Mouse (Mus musculus): ENCODE results near the gene Gm6370. TPM values are rescaled to one million over a fixed set of nuclear protein-coding genes. Genes with fewer than 3 reads are reported as not detected.
"Not testable (repeated sequence)": the region's sequence is repeated elsewhere in the genome, so short reads cannot be mapped to it uniquely, and the experiment has no call there.

The Gm6370 gene
- not detected in 2 replicates for polyA plus RNA-seq (2016; fragmentation: Nextera tagmentation; extraction: Ambion mirVana)

DNA sequence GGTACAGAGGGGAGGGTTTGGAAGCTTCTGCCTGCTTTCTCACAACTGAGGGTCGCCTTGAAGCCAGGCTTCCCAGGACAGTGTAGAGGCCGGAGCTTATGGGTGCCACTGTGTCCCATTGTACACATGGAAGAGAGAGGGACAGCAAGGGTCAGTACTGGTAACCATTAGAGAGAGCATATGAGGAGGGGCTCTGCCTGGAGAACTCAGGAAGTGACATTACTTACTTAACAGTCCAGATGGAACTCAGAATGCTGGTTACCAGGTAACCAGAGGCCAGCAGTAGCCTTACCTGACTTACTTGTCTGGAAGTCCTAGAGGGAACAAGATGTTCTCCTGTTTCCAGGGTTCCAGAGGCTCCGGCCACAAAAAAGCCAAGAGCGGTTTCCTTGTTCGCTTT lies at the start of gene Gm6370:
Gene Gm6370 (plus strand): TSS at position 301 of the 400 bp plus-strand sequence.
- no CpG with 5 or more reads among the region's 5 CpGs for WGBS
- not testable (repeated sequence) for H3K36me3 ChIP-seq (replicated peaks); H3K4me1 ChIP-seq; H3K4me3 ChIP-seq; H3K9me3 ChIP-seq; H3K27ac ChIP-seq; DNase-seq (ENCODE audit: extremely low spot score, low spot score); H3K27me3 ChIP-seq (ENCODE audit: poor library complexity, severe bottlenecking)

DNA sequence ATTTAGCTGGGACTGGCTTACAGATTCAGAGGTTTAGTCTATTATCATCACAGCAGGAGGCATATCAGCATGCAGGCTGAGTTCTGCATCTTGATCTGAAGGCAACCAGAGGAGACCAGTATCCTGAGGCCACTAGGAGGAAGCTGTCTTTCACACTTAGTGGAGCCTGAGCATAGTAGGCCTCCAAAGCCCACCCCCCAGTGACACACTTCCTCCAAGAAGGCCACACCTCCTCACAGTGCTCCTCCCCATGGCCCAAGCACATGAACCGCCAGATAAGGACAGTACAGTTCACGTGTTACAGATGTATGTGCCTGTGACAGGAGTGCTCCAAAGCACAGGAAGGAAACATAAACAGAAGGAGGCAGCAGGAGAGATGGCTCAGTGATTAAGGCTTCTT lies 48.4 kb upstream of the Gm6370 start:
- no peak overlapping the region for H3K27ac ChIP-seq
- H3K27me3 ChIP-seq (ENCODE audit: poor library complexity, severe bottlenecking): no peaks in the 10 kb centered on the region
- H3K4me3 ChIP-seq: no peak overlapping the region
- 91% methylated on average over 2 of the region's 2 CpGs for WGBS
- H3K36me3 ChIP-seq (replicated peaks): peaks cover 65% of the 10 kb centered on the region
- DNase-seq (ENCODE audit: extremely low spot score, low spot score): no peak
- no peaks in the 10 kb centered on the region for H3K4me1 ChIP-seq
- H3K9me3 ChIP-seq: peaks cover 5% of the 10 kb centered on the region; the same call in 1 of the 2 replicates

DNA sequence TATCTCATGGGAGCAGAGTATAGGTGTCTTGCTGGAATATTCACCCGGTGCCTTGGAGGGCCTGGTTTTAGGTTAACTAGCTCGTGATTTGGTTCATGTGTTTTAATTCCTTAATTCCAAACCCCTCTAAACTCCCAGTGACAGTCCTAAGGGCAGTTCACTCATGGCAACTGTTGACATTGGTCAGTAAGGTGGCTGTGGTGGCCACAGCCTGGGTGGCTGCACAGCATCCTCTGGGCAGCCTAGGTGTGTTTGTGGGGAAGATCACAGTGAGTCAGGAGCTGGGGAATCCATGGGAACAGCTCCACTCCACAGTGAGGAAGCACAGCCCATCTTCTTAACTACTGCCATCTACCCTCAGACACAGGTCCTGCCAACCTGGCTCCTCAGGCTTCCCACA lies 44.5 kb upstream of the Gm6370 start:
- DNase-seq (ENCODE audit: extremely low spot score, low spot score): no peak
- whole genome bisulfite sequencing: 91% methylated on average over 2 of the region's 2 CpGs
- no peak overlapping the region for H3K27ac ChIP-seq
- no peaks in the 10 kb centered on the region for H3K27me3 ChIP-seq (ENCODE audit: poor library complexity, severe bottlenecking)
- no peak overlapping the region for H3K4me3 ChIP-seq
- H3K36me3 ChIP-seq (replicated peaks): peaks cover 31% of the 10 kb centered on the region
- no peaks in the 10 kb centered on the region for H3K9me3 ChIP-seq
- H3K4me1 ChIP-seq: no peaks in the 10 kb centered on the region

DNA sequence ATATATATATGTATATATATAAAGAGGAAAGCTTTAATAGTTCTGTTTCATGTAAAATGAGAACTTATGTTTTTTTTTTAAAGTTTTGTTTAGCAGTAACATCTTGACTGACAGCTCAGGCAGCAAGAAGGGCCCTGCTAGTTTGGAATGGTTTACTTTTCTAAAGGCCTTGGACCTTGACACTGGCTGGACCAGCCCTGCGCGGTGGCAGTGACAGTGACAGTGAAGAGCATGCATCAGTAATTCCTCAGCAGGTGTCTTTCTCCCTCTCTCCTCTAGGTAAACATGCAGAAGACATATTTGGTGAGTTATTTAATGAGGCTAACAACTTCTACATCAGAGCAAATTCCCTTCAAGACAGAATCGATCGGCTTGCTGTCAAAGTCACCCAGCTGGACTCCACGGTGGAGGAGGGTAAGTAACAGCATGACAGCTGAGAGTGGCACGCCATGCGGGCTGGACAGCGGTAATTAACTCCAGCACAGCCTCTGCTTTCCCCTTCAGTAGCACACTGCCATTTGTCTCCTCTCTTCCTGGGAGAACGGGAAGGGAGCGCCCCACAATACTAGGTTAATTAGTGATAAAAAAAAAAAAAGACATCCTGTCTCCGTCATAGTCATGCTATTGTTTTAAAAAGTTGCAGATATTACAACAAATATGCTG lies 39.4 kb upstream of the Gm6370 start:
- peaks cover 38% of the 10 kb centered on the region for H3K36me3 ChIP-seq (replicated peaks)

DNA sequence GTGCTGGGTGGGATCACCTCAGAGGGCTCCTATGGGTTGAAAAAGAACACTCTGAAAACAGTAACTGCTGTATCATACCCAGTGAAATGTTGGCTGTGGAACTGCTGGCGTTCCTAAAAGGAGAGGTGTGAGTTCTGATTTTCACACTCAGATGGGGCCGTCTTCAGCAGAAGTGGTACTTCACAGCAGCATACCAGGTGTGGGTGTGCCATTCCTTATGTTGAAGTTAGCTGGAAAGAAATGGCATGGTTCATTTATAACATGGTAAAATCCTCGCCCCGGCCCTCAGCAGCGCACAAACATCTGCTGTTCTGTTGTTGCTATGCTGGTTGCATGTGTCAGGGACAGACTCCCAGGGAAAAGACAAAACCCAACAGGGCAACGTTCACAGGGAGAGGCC lies 37.6 kb upstream of the Gm6370 start:
- Histone ChIP-seq H3K27ac (no peak overlapping the region), H3K27me3 (ENCODE audit: poor library complexity, severe bottlenecking) (no peaks in the 10 kb centered on the region), H3K4me1 (no peaks in the 10 kb centered on the region), H3K9me3 (no peaks in the 10 kb centered on the region), H3K36me3 (replicated peaks) (peaks cover 40% of the 10 kb centered on the region), H3K4me3 (no peak overlapping the region)
- DNase-seq (ENCODE audit: extremely low spot score, low spot score): no peak
- 96% methylated on average over 6 of the region's 6 CpGs for WGBS

More for the DNA sequence above, 39.4 kb upstream of the Gm6370 start:
- no peak overlapping the region for H3K27ac ChIP-seq
- WGBS: 76% methylated on average over 11 of the region's 11 CpGs
- no peak for DNase-seq (ENCODE audit: extremely low spot score, low spot score)
- H3K9me3 ChIP-seq: no peaks in the 10 kb centered on the region
- H3K4me3 ChIP-seq: no peak overlapping the region
- H3K27me3 ChIP-seq (ENCODE audit: poor library complexity, severe bottlenecking): no peaks in the 10 kb centered on the region
- no peaks in the 10 kb centered on the region for H3K4me1 ChIP-seq

DNA sequence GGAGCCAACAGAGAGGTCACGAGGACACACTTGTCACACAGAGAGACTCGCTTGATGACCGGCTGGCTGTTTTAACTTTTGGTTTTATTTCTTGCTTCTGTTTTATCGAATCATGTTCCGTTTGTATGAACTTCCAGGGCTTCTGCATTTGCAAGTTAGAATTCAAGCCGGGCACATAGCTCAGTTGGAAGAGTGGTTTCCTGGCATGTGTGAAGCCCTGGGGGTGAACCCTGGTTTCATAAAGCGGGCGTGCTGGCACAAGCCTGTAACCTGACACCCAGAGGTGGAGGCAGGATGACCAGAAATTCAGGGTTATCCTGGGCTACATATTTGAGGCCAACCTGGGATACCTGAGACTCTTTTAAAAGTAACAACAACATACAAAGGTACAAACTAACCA lies 29.6 kb upstream of the Gm6370 start:
- Histone ChIP-seq H3K36me3 (replicated peaks) (peaks cover 49% of the 10 kb centered on the region), H3K27ac (no peak overlapping the region), H3K9me3 (no peaks in the 10 kb centered on the region), H3K4me1 (no peaks in the 10 kb centered on the region), H3K27me3 (ENCODE audit: poor library complexity, severe bottlenecking) (no peaks in the 10 kb centered on the region), H3K4me3 (no peak overlapping the region)
- 88% methylated on average over 8 of the region's 8 CpGs for WGBS
- DNase-seq (ENCODE audit: extremely low spot score, low spot score): no peak

DNA sequence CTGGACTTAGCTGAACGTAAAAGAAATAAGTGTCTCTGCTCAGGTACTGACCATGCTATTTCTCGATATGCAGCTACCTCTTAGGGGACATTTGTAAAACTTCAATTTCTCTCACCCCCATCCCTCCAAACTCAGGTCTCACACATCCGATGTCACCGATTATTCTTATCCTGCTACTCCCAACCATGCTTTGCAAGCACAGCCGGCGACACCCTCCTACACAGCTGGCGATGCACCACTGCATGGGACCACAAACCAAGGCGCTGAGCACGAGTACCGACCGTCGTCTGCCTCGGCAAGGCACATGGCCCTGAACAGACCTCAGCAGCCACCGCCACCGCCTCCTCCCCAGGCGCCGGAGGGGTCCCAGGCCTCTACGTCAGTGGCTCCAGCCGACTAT lies 24.5 kb upstream of the Gm6370 start:
- no peak for DNase-seq (ENCODE audit: extremely low spot score, low spot score)
- Histone ChIP-seq H3K27ac (no peak overlapping the region), H3K4me3 (no peak overlapping the region), H3K27me3 (ENCODE audit: poor library complexity, severe bottlenecking) (no peaks in the 10 kb centered on the region), H3K9me3 (no peaks in the 10 kb centered on the region), H3K4me1 (no peaks in the 10 kb centered on the region), H3K36me3 (replicated peaks) (peaks cover 39% of the 10 kb centered on the region)
- WGBS: 95% methylated on average over 19 of the region's 19 CpGs

DNA sequence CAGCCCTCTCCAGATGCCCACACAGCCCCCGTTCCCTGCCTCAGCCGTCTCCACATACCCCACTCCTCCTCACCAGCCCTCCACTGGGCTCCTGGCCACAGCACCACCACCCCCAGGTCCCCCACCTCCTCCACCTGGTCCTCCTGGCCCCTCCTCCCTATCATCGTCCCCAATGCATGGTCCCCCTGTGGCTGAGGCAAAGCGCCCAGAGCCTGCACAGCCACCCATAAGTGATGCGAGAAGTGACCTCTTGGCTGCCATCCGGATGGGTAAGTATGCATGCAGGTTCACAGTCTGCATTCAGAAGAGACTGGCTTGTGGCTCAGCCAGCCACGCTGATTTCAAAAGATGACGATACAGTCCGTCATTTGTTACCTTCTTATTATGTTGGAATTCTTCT lies 22.9 kb upstream of the Gm6370 start:
- Histone ChIP-seq H3K4me1 (no peaks in the 10 kb centered on the region), H3K36me3 (replicated peaks) (peaks cover 32% of the 10 kb centered on the region), H3K9me3 (no peaks in the 10 kb centered on the region), H3K27ac (no peak overlapping the region), H3K27me3 (ENCODE audit: poor library complexity, severe bottlenecking) (no peaks in the 10 kb centered on the region), H3K4me3 (no peak overlapping the region)
- no peak for DNase-seq (ENCODE audit: extremely low spot score, low spot score)
- WGBS: 93% methylated on average over 9 of the region's 9 CpGs

DNA sequence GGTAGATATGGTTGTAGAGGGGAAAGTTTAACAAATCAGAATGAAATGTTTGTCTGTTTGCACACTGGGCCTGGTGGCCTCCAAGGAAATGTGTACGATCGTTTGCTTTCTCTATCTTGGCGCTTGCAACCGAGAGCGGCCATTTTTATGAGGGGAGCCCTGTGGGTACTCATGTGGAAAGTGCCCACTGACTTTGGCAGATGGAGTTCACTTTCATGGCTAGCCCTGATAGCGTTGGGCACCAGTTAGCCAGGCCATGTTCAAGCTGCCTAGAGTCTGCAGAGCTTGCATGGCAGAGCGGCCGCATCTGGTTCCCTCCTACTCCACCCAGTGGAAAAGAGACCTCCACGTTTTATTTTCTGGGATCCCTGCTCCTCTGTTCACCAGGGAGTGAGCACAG lies 20.3 kb upstream of the Gm6370 start:
- Histone ChIP-seq H3K9me3 (no peaks in the 10 kb centered on the region), H3K27ac (no peak overlapping the region), H3K27me3 (ENCODE audit: poor library complexity, severe bottlenecking) (no peaks in the 10 kb centered on the region), H3K4me1 (no peaks in the 10 kb centered on the region), H3K36me3 (replicated peaks) (peaks cover 32% of the 10 kb centered on the region), H3K4me3 (no peak overlapping the region)
- WGBS: 91% methylated on average over 9 of the region's 9 CpGs
- DNase-seq (ENCODE audit: extremely low spot score, low spot score): no peak

DNA sequence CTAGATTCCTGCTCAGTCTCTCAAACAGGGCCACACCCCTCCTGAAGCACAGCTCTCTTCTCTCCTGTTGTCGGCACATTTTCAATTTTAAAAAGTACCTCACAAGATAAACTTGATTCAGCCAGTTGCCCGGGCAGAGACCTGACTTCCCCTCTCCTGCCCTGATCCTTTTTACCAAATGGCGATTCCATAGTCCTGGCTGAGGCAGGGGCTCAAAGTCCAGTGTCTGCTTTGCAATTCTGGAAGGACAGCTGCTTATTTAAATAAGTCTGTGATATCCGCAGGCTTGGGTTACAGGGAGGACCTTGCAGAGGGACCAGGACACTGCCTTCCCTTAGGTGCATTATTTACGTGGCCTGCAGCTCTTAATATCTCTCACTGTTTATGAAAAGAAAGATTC lies 19.9 kb upstream of the Gm6370 start:
- H3K27ac ChIP-seq: no peak overlapping the region
- no peaks in the 10 kb centered on the region for H3K4me1 ChIP-seq
- H3K4me3 ChIP-seq: no peak overlapping the region
- peaks cover 29% of the 10 kb centered on the region for H3K36me3 ChIP-seq (replicated peaks)
- WGBS: 97% methylated on average over 5 of the region's 5 CpGs
- no peaks in the 10 kb centered on the region for H3K9me3 ChIP-seq
- DNase-seq (ENCODE audit: extremely low spot score, low spot score): no peak
- H3K27me3 ChIP-seq (ENCODE audit: poor library complexity, severe bottlenecking): no peaks in the 10 kb centered on the region

DNA sequence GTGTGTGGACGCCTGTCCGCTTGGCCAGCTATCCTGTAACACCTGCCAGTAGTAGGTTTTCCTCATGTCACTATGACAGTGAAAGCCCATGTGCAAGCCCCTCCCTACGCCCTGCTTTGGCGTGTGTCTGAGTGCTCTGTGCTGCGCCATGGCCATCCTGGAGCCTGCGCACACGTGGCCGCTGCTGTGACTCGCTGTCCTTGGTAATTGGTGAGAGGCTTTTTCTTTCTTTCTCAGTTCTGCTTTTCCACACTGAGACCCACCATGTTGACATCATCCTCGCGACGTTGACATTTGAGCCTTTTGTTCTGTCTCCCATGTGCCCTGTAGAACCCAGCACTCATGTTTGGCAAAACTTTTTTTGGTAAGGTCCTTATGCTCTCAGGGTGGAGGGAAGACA lies 19.3 kb upstream of the Gm6370 start:
- Histone ChIP-seq H3K4me1 (no peaks in the 10 kb centered on the region), H3K4me3 (no peak overlapping the region), H3K27me3 (ENCODE audit: poor library complexity, severe bottlenecking) (no peaks in the 10 kb centered on the region), H3K36me3 (replicated peaks) (peaks cover 25% of the 10 kb centered on the region), H3K27ac (no peak overlapping the region), H3K9me3 (no peaks in the 10 kb centered on the region)
- no peak for DNase-seq (ENCODE audit: extremely low spot score, low spot score)
- 94% methylated on average over 12 of the region's 12 CpGs for WGBS

DNA sequence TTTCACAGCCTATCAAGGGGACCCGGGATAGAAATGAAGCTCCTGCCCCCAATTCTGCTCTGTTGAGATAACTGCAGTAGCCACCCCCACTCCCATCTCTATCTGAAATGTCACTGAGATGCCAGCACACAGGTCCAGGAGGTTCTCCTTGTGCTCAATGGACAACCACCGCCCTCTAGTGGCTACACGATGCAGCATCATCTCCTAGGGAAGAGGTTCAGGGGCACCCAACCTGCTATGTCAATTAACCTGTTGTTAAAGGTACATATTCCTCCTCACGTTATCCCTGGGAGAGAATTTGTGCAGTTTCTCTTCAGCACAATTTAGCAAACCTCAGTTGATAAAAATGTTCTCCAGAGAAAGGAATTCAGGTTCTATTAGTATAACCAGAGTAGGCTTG lies 11.6 kb upstream of the Gm6370 start:
- H3K9me3 ChIP-seq; DNase-seq (ENCODE audit: extremely low spot score, low spot score); H3K4me1 ChIP-seq; H3K36me3 ChIP-seq (replicated peaks); H3K27ac ChIP-seq; H3K4me3 ChIP-seq; H3K27me3 ChIP-seq (ENCODE audit: poor library complexity, severe bottlenecking): not testable (repeated sequence)
- 16% methylated on average over 4 of the region's 4 CpGs for WGBS

DNA sequence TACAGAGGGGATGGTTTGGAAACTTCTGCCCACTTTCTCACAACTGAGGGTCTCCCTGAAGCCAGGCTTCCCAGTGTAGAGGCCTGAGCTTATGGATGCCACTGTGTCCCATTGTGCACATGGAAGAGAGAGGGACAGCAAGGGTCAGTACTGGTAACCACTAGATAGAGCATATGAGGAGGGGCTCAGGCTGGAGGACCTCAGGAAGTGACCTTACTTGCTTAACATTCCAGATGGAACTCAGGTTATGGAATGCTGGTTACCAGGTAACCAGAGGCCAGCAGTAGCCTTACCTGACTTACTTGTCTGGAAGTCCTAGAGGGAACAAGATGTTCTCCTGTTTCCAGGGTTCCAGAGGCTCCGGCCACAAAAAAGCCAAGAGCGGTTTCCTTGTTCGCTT lies 9.5 kb upstream of the Gm6370 start, which contains the start of gene Gm6408:
Gene Gm6408 (plus strand): TSS at position 301 of the 400 bp plus-strand sequence.
- WGBS: 98% methylated on average over 3 of the region's 3 CpGs
- not testable (repeated sequence) for H3K27me3 ChIP-seq (ENCODE audit: poor library complexity, severe bottlenecking); H3K9me3 ChIP-seq

DNA sequence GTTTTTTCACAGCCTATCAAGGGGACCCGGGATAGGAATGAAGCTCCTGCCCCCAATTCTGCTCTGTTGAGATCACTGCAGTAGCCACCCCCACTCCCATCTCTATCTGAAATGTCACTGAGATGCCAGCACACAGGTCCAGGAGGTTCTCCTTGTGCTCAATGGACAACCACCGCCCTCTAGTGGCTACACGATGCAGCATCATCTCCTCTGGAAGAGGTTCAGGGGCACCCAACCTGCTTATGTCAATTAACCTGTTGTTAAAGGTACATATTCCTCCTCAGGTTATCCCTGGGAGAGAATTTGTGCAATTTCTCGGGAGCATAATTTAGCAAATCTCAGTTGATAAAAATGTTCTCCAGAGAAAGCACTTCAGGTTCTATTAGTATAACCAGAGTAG lies 2.2 kb upstream of the Gm6370 start:
- H3K4me3 ChIP-seq; H3K9me3 ChIP-seq; H3K27me3 ChIP-seq (ENCODE audit: poor library complexity, severe bottlenecking); H3K27ac ChIP-seq; H3K4me1 ChIP-seq; DNase-seq (ENCODE audit: extremely low spot score, low spot score); H3K36me3 ChIP-seq (replicated peaks): not testable (repeated sequence)
- 16% methylated on average over 3 of the region's 4 CpGs for WGBS

More for the DNA sequence above, 9.5 kb upstream of the Gm6370 start, which contains the start of gene Gm6408:
- H3K4me1 ChIP-seq; H3K4me3 ChIP-seq; H3K27ac ChIP-seq; H3K36me3 ChIP-seq (replicated peaks); DNase-seq (ENCODE audit: extremely low spot score, low spot score): not testable (repeated sequence)

All from forebrain, embryonic 10.5 days (tissue).